Comparison of ENCODE assay signal across 9 mouse cellular contexts in the genomic region with DNA sequence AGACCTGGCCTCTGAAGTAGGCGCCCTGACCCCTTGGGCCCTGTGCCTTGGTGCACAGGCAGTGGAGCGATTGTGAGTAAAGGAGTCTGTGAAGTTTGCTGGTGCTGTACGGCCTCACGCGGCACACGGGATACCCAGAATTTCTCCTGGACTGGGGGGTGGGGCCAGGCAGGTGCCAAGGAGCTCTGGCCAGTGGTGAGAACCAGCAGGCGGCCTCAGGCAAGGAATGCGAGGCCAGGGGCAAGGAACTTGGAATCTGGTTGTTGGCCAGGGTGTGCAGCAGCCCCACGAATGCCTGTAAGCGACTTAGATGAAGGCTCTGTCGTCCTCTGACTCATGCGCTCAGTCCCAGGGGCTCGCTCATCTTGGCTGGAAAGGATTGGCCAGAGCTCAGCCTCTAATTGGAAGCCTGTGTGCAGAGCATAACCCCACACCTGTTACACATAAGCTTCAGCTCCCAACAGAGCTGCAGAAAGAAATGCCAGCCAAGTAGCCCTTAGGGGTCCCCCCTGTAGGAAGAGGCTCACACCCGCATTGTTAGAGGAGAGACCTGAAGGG. TPM values are rescaled to one million over a fixed set of nuclear protein-coding genes. Genes with fewer than 3 reads are reported as not detected.
A peak's percentile ranks its signal among the peaks of the same experiment; 100 is the strongest.
DNase-seq lines count a peak whose midpoint lies in the region; ATAC-seq and TF ChIP-seq lines count a peak whose summit lies in the region.
"Had no signal": no experiment of that assay in that cellular context is flagged by ENCODE, and none has a peak within 500 bp of the region (broad histone marks: within the 10 kb centered on the region; RNA-seq: fewer than 3 reads in every experiment).

No protein-coding gene starts in this region.

- peaks cover 17% of the 10 kb centered on the region for H3K4me1 ChIP-seq in neural tube, embryonic 15.5 days
- peaks cover 6% of the 10 kb centered on the region; the same call in 1 of the 2 replicates for H3K4me1 ChIP-seq in hindbrain, postnatal 0 days (ENCODE audit: insufficient read depth, low read length)
- peaks cover 24% of the 10 kb centered on the region for H3K4me1 ChIP-seq in midbrain, embryonic 13.5 days (replicated peaks)

- no peak overlapping the region for H3K4me3 ChIP-seq in neural tube, embryonic 15.5 days (replicated peaks)
- H3K4me3 ChIP-seq in hindbrain, postnatal 0 days (ENCODE audit: low read length): no peak overlapping the region
- H3K4me3 ChIP-seq in midbrain, embryonic 13.5 days (replicated peaks): no peak overlapping the region
- H3K4me3 ChIP-seq: liver, embryonic 15.5 days had no signal

- 23% methylated on average over 14 of the region's 14 CpGs for WGBS in neural tube, embryonic 15.5 days
- 30% methylated on average over 14 of the region's 14 CpGs for WGBS in hindbrain, postnatal 0 days
- 11% methylated on average over 14 of the region's 14 CpGs for WGBS in midbrain, embryonic 13.5 days

- DNase-seq in neural tube, embryonic 10.5 days (ENCODE audit: extremely low spot score, low spot score): peak; percentile 48
- peak; percentile 6 to 30 for DNase-seq in gastrocnemius, adult 8-10 months (ENCODE audit: low spot score in 2 of 2)
- peak; percentile 31 for DNase-seq in hindbrain, postnatal 0 days (ENCODE audit: low spot score)
- no peak for DNase-seq in frontal cortex, postnatal 10 days (ENCODE audit: low spot score in 2 of 2)
- DNase-seq in spleen, postnatal 4 days (ENCODE audit: low spot score in 2 of 2): no peak

- no peak overlapping the region for H3K27ac ChIP-seq in neural tube, embryonic 15.5 days (replicated peaks)
- H3K27ac ChIP-seq in hindbrain, postnatal 0 days: no peak overlapping the region
- H3K27ac ChIP-seq in midbrain, embryonic 13.5 days: no peak overlapping the region
- H3K27ac ChIP-seq: liver, embryonic 15.5 days had no signal

- H3K27me3 ChIP-seq in neural tube, embryonic 15.5 days (replicated peaks): peaks cover 8% of the 10 kb centered on the region; the same call in 1 of the 2 replicates
- 0 out of 2 replicates have a peak, but pooled peaks cover 4% of the 10 kb centered on the region for H3K27me3 ChIP-seq in hindbrain, postnatal 0 days (ENCODE audit: insufficient read depth, low read length)
- H3K27me3 ChIP-seq in midbrain, embryonic 13.5 days: peaks cover 57% of the 10 kb centered on the region

- no peak overlapping the region for H3K4me2 ChIP-seq in neural tube, embryonic 15.5 days
- no peak overlapping the region for H3K4me2 ChIP-seq in hindbrain, postnatal 0 days (ENCODE audit: low read depth, low read length)
- H3K4me2 ChIP-seq in midbrain, embryonic 13.5 days (replicated peaks): peak overlapping the region; percentile 22

- H3K9me3 ChIP-seq in neural tube, embryonic 15.5 days (replicated peaks): no peaks in the 10 kb centered on the region
- H3K9me3 ChIP-seq in hindbrain, postnatal 0 days (ENCODE audit: low read length): no peaks in the 10 kb centered on the region
- H3K9me3 ChIP-seq in midbrain, embryonic 13.5 days: no peaks in the 10 kb centered on the region
- H3K9me3 ChIP-seq: liver, embryonic 15.5 days had no signal

- no peak for ATAC-seq in neural tube, embryonic 15.5 days (ENCODE audit: low FRiP score)
- peak; percentile 53; the same call in 1 of the 2 replicates for ATAC-seq in hindbrain, postnatal 0 days
- ATAC-seq in midbrain, embryonic 13.5 days: peak; percentile 61
- no peak for ATAC-seq in CD4-positive, CD25-positive, alpha-beta regulatory T cell, adult 4 months

- TF ChIP-seq CTCF in hindbrain, postnatal 0 days (IDR thresholded peaks at IDR 0.05; ENCODE audit: low read depth): no peak

- H3K36me3 ChIP-seq in neural tube, embryonic 15.5 days: no peaks in the 10 kb centered on the region
- no peaks in the 10 kb centered on the region for H3K36me3 ChIP-seq in hindbrain, postnatal 0 days (ENCODE audit: insufficient read depth, low read length)
- H3K36me3 ChIP-seq in midbrain, embryonic 13.5 days: no peaks in the 10 kb centered on the region
- H3K36me3 ChIP-seq: liver, embryonic 15.5 days had no signal

- no peak overlapping the region for H3K9ac ChIP-seq in neural tube, embryonic 15.5 days (replicated peaks)
- H3K9ac ChIP-seq in hindbrain, postnatal 0 days (replicated peaks; ENCODE audit: low read length): no peak overlapping the region
- no peak overlapping the region for H3K9ac ChIP-seq in midbrain, embryonic 13.5 days (replicated peaks)
- H3K9ac ChIP-seq: liver, embryonic 15.5 days had no signal

RNA-seq across cellular contexts. Expression of a gene that starts 49.4 kb away (rescaled TPM):
- 18.5 and 19.2 TPM in 2 replicates for polyA plus RNA-seq in neural tube, embryonic 15.5 days (2015; fragmentation: Nextera tagmentation; extraction: Ambion mirVana)
- total RNA-seq in gastrocnemius, adult 8-10 months (2022): 1 to 10 TPM; 4.0 to 5.4 (median 4.9) TPM
- 18.7 and 24.5 TPM in 2 replicates for total RNA-seq in hindbrain, postnatal 0 days (2014; rRNA removed)
- polyA plus RNA-seq in hindbrain, postnatal 0 days (2015; fragmentation: Nextera tagmentation; extraction: Ambion mirVana): 20.2 and 21.6 TPM in 2 replicates
- 18.0 and 19.7 TPM in 2 replicates for polyA plus RNA-seq in midbrain, embryonic 13.5 days (2015; fragmentation: Nextera tagmentation; extraction: Ambion mirVana)
- 10 to 100 TPM; 11.8 to 13.7 TPM for polyA plus RNA-seq in CD4-positive, CD25-positive, alpha-beta regulatory T cell, adult 4 months (2017; shearing (Covaris generic))

Comparison
In these comparisons a context has a peak if more than half of its experiments do, and no peak if none do; other contexts are left out.
1. DNase-seq: peak in neural tube, embryonic 10.5 days (single experiment), gastrocnemius, adult 8-10 months (2 of 2) and hindbrain, postnatal 0 days (single experiment); none in frontal cortex, postnatal 10 days (0 of 2) and spleen, postnatal 4 days (0 of 2).
2. ATAC-seq: peak in hindbrain, postnatal 0 days (single experiment) and midbrain, embryonic 13.5 days (single experiment); none in neural tube, embryonic 15.5 days (single experiment) and CD4-positive, CD25-positive, alpha-beta regulatory T cell, adult 4 months (single experiment).